Mouse (Mus musculus): ENCODE data around the gene Kmt5c.

DNA sequence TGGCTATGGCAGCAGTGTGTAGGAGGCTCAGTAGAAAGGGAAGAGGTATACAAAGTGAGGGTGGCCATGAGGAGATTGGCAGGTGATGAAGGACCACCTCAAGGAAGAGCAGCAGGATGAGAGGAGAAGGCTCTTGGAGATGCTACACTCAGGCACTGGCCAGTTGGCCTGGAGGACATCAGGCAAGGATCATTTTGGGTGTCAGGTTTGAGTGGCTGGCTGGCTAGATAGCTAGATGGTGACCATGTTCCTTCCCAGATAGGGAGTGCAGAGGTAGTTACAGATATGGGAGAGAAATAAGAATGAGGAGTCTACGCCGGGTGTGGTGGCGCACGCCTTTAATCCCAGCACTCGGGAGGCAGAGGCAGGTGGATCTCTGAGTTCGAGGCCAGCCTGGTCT lies 5.0 kb downstream of the Kmt5c start:
- TF ChIP-seq CTCF (IDR thresholded peaks at IDR 0.05; ENCODE audit: borderline replicate concordance, extremely low read depth, insufficient read depth, insufficient read length) (no peak), POLR2A (IDR thresholded peaks at IDR 0.05; ENCODE audit: borderline replicate concordance, extremely low read depth, insufficient read depth, insufficient read length, poor library complexity, severe bottlenecking) (no peak)
